Mouse (Mus musculus): Measurements from ENCODE around the gene Tada2a.

Gene Tada2a

DNA sequence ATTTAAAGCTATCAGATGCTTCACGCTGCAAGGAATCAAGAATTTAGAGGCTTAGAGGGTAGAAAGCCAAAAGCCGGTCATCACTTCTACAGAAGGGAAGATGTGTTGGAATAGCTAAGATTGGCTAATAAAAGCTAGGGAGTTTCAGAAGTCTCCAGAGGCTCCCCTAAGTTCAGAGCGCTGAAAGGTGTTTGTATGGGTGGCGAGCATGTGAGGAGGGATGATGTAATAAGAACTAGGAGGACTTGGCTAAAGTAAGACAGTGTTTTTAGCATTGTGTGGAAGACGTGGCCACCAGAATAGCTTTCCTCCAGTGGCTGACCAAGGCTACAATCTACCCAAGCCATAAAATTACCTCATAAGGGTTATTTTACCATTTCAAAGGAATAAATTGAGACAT lies 15.8 kb downstream of the Tada2a start:
- in situ Hi-C loops (cut with MboI): no loop called here

DNA sequence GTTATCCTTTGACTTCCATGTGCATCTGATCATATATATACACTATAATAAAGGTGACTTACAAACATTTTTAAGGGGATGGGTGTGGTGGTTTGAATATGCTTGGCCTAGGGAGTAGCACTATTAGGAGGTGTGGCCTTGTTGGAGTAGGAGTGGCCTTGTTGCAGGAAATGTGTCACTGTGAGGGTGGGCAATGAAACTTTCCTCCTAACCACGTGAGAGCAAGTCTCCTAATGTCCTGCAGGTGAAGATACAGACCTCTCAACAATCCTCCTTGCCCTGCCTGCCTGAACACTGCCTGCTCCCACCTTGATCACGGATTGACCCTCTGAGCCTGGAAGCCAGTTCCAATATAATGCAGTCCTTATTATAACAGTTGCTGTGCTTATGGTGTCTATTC lies 22.3 kb downstream of the Tada2a start:
- in situ Hi-C loops (cut with MboI): no loop called here

DNA sequence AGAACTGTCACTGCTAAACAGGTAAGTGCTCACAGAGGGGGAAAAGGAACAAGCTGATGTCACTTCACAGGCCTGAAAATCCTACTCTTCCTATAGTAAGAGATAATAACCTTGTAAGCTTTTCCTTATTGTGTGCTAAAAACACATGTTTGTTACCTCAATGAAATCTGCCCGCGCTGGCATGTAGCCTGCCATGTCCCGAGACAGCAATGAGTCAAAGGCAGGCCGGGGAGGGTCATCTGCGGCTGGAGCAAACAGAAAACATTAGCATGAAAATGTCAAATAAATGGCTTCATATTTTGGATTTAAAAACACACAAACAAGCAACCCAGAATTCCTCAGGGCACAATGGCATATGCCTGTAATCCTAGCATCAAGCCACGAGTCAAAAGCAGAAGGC lies 25.4 kb downstream of the Tada2a start:
- in situ Hi-C loops (cut with MboI): no loop called here

DNA sequence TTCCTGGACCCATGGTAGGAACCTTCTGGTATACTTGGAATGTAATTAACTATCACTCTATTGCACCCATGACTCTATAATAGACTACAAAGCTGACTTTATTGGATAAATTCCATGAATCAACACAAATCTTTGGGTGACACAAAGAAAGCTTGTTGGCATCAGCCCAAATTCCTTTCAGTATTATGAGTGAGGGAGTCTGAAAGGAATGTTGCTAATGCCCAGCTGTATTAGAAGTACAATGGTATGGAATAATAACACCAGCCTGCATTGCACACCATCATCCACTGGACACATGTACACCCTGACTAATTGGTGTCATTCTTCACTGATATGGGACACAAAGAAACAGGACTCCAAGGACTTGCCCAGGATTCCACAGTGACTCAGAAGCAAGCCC lies 28.2 kb downstream of the Tada2a start:
- in situ Hi-C loops (cut with MboI): no loop called here

DNA sequence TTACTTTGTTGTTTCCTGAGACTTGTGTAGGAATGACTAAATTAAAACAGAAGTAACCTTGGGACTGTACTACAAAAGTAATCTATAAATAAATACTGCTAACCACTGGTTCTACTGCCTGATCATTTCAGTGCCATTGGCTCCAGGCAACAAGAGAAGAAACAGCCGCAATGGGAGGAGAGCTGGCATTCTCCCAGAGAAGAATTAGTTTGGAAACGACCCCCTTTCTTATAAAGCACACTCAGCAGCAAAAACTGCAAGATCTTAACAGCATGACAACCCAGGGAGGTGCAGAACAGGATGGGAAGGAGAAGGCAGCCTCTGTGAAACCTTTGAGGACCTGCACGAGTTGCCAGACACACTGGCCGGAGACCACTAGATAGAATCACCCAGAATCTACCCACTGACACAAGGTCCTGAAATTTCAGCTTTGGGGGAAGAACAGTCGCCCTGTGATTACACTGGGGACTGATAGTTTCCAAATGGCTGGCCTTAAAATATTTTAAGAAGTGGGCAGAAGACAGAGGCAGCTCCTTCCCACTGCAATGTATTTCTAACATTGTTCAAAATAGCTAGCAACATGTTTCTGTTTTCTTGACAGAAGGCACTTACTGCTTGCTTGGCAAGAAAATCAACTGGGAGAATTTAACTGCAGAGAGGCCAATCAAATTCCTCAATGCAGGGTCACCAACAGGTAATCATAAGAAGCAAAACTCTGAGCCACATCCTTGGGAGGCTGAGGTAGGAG lies 32.0 kb downstream of the Tada2a start:
- in situ Hi-C loops (cut with MboI): no loop called here

DNA sequence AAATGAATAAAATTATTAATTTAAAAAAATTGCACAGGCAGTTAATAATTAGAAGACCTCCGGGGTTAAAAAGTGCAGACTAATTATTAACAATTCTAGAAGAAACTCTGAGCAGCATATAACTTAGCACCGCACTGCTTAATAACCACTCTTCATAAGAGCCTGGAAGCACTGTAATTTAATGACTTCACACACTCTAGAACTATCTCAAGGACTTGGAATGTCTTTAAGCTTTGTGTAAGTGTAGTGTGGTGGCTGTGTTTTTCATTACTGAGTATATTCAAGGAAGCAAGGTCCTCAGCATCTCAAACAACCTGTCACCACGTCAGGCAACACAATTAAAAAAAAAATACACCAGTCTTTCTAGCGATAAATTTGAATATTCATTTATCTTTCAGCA lies 34.3 kb downstream of the Tada2a start:
- in situ Hi-C loops (cut with MboI): no loop called here

DNA sequence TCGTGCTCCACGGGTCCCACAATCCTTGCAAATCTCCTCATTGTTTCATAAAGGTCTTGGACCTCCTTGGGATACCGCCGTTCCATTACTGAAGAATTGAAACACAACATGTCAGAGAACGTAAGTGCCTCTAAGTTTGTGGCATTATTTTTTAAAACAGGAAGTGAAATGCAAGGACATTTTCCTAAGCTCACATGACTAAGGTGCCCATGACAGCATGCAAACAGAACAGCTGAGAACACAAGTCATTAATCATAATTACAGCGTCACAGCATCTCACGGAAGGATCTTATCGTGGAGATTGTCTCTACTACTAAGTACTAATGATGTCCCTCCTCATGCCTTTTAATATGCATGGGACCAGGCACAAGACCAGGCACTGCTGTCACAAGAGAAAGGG lies 38.8 kb downstream of the Tada2a start:
- in situ Hi-C loops (cut with MboI): no loop called here

DNA sequence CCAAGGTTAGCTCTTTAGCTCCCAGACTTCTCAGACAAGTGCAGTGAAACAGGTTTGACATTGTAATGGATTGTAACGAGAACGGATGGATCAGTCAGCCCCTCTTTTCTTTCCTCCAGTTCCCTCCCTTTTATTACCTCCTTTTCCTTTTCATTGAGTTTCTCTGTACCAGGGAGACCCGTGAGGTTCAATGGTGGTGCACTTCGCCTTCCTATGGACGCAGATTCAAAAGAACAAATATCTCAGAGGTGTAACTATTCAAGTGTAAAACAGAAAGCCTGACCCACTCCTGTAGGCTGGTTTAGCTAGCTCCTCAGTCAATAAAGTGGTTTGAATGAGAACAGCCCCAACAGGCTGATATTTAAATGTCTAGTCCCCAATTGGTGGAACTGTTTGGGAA lies 47.5 kb downstream of the Tada2a start:
- in situ Hi-C loops (cut with MboI): no loop called here

DNA sequence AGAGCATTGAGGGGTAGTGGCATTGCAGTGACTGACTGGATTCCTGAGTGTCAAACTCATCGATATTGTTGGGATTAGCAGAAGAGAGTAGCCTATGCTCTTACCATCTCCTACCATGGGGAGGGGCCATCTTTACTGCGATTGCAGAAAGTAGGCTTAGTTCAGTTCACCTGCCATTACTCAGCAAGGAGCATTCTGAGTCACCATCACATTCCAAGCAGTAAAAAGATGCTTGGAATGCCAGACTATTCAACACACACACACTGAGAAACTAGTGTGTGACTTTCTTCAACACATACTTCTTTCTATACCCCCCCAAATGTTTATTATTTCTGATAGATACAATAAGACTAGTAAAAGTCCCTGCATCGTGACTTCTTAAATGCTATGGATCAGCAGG lies 49.1 kb downstream of the Tada2a start:
- in situ Hi-C loops (cut with MboI): no loop called here

DNA sequence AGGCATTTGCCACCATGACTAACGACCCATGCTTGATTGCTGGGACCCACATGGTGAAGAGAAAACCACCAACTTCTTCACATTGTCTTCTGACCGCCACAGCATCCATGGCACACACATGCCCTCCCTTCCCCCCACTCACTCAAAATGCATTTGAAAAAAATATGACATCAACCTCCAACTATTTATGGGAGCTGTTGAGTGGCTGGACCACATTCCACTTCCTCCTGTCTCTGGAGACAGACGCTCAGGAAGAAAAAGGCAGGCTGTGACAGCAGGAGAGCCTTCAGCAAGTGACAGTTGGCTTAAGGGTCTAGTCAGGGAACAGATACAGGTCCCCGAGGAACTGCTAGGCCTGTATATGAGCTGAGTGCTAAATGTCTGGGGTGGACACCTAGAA lies 49.5 kb downstream of the Tada2a start:
- in situ Hi-C loops (cut with MboI): no loop called here

DNA sequence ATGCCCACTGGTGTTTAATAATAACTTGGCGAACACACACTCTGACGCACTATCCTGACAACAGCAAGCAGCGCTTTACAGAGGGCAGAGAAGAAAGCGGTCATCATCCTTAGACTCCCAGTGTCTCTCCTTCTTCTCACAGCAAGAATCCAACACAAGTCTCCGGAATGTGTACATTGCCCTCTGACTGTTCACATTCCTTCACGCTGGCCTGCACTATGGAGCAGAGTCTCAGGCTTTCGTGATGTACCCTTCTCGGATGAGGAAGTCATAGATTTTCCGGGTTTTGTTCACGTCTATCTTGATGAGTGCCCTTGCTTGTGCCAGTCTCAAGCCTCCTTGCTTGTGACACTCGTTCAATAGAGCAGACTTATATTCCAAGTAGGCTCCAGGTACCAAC lies 50.0 kb downstream of the Tada2a start:
- in situ Hi-C loops (cut with MboI): no loop called here

DNA sequence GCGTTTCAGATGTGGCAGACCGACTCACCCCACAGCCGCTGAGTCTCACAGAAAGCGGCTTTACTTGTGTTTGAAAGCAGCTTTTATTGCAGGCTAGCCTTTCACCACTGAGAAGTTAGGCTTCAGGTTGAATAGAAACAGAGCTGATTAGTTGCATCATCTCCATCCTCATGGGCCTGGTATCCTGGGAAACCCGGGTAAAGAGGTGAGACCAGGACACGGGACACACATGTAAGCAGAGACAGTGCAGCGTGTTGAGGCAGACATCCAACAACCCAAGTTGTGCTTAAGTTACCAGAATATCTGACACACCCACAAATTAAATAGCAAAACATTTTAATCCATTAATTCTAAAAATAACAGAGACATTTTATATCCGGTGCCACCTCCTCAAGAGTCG lies 50.8 kb downstream of the Tada2a start:
- in situ Hi-C loops (cut with MboI): no loop called here

DNA sequence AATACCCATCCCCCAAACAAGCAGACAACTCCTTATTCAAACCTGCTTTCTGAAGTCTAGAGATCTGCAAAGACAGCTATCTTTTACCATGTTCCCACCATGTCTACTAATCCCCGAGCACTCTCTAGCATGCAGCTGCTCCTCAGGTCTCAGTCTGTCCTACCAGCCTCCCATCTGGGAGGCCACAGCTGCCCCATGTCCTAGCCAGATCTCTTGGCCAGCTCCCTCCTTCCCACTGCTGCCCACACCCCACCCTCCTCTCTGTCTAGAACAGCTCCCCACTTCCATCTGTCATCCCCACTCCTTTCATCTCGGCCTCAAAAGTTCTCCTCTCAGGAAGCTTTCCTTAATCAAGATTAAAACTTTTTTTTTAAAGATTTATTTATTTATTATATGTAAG lies 52.4 kb downstream of the Tada2a start:
- in situ Hi-C loops (cut with MboI): no loop called here

DNA sequence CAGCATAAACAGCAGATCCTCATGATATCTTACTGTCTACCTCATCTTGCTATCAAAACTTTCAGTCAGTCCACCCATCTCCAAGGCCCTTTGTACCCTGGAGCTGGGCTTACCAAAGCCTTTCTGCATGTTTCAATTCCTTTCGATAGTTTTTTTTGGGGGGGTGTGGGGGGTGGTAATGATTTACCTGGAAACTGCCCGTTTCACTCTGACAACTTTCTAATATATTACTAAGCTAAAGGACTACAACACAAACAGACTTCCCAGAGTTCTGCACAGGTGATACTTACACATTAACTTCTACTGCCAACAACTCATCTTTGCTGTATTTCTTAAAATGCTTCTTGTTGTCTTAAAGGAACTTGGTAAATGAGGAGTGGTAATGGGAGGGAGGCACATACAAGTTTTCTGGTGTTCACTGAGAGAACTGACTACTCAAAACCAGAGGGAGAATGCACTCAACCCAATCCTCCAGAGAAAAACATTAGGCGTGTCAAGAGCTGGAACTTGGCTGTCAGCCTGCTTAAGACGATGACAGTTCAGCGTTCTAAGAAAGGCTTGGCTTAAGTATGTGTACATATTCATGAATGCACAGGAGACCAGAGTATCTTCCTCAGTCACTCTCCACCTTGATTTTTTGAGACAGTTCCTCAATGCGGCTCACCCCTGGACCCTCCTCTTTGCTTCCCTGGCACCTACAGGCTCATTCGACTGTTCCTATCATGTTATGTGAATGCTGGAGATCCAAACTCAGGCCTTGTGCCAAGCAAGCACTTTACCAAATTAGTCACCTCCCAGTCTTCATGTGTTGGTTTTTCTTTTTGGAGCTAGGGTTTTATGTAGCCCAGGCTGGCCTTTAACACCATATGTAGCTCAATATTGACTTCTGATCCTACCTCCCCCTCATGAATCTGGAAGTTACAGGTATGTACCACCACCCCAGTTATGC lies 55.3 kb downstream of the Tada2a start:
- in situ Hi-C loops (cut with MboI): no loop called here

DNA sequence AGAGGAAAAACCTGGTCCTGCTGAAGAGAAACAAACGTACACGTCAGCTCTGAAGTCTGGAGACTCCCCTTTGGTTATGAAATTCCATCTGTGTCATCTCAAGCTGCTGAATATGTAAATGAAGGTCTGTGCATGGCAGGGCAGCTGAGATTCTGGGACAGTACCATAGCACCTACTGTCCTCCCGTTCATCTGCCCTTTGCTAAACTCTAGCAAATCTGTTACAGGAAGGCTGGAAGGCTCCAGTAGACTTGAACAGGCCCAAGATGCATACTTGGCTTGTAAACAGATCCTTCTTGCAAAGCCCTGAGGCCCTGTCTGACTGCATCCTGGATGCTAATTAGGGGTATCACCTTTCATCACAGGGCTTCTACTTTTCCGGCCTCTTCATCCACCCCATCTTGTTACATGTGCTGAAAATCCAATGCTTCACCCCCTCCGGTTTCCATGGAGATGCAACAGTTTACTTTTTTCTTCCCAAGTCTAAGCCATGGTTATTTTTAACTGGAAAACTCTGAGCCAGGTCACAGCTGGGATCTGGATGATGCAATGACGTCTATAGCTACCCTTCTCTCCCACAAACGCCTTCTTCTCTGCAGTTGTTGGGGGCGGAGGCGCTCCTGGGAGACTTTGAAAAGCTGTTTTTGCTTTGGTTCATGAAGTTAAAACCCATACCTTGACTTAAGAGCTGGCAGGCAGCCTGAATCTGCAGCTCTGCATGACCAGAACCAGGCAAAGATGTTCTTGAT lies 56.3 kb downstream of the Tada2a start:
- in situ Hi-C loops (cut with MboI): no loop called here

DNA sequence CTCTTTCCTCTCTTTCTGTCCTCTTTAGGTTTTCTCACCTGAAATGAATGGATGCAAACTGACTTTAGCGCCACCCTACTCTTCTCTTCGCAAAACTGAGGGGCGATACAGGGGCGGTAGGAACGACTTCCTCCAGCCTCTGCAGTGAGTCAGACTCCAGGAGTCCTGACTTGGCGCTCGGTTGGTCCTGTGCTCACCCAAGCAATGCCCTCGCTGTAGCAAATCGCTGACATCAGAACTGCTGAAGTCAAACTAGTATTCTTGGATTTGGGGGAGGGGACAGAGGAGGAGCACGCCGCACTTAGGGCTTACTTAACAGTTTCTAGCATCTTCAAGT lies 60.4 kb downstream of the Tada2a start, which contains the start of gene Dusp14:
Gene Dusp14, minus strand, starts transcription at position 228 of the 337 bp plus-strand sequence.
- in situ Hi-C loops (cut with MboI): no loop called here

DNA sequence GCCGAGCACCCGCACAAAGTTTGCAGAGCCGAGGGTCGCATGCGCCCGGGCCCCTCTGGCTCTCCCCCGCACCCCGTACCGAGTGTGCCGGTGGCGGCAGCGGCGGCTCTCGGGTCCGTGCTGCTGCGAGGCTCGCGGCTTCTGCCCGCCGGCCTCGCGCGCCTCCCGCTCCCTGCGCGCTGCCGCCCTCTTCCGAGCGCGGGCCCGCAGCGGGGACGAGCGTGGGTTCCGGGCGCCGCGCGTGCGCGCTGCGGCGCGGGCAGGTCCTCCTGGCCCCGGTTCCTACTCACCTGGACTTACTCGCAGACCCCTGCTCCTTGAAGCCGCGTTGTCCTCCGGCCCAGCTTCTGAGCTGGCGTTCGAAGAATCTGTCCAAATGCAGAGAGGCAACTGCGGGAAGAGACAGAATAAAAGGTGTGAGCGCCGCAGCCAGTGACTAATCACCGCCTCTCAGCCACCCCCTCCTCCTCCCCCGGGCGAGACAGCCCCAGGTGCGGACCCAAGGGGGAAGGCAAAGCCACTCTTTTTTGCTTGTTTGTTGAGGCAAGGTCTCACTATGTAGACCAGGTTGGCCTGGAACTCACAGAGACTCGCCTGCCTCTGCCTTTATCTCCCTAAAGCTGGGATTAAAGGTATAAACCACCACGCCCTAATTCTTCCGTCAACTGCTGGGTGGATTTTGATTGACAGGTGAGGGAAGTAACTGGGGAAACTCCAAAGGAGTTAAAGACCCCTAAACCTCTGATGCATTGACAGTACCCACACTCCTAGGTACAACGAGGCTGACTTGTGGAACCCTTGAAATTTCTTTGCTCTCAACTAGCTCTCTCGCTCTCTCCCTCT lies 61.0 kb downstream of the Tada2a start:
- in situ Hi-C loops (cut with MboI): no loop called here

DNA sequence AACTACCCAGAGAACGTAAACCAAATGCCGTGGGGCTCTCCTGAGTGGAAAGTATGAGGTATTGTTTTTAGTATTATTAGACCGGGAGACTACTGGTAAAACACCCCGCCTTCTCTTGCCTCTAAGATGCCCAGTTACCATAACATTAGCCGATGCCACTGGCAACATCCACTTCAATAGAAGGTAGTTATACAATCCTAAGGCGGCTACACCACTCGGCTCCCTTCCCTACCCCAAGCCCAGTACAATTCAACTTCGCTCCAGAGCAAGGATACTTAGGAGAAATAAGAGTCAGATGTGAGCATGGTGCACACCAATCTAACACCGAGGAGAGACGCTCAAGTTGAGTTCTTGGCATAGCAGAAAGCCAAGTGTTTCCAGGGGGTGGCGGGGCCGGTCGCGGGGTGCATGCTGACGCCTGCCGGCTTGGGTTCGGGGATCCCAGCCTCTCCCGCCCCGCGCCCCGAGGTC lies 61.6 kb downstream of the Tada2a start:
- in situ Hi-C loops (cut with MboI): no loop called here

DNA sequence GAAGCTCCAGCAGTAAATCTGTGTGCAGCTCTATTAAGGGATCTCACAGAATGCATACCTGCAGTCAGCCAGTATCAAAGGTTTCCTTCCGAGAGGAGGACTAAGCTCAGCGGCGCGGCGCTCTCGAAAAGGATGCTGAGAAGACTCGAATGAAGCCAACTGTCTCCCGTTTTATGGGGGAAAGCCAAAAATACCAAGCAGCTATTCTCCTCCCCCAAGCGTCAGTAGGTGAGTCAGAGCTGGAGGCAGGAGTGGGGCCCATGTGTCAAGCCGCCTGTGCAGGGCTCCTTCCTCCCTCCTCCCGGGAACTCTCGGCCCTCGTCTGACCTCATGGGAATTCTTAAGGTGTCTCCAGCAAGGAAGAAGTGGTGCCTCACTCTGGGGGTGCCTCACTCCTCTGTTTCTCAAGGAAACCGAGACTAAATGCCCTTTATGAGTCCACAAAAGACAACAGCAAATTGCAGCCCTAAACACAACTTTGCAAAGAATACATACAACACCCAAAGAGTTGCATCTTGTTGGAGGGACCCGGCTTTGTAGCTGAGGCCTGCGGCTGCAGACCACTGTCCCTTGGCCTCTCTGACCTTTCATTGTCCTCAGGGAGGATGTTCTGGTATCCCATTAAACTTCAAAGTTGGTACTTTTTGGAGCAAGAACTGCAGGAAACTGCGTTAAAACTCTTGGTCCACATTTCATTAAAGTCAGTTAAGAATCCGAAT lies 62.3 kb downstream of the Tada2a start:
- in situ Hi-C loops (cut with MboI): no loop called here

DNA sequence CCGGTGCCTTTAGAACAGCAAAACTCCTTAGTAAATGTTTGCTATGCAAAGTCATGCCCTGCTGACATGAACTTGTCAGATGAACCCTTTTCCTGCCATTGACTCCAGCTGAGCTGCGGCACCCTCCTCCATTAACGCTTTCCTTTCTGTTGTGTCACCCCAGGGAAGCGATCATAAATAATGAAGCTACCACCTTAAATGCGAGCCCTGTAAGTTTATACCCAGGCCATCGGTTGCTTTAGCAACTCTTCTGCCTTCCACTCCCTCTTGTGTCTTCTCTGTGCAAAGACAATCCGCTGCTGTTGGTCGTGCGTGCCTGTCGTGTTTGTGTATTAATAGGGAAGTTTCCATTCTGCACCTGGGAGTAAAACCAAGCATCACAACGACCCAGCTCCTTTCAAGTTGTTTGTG lies 63.3 kb downstream of the Tada2a start:
- in situ Hi-C loops (cut with MboI): no loop called here

All from mature B cell (primary cell).